Mouse (Mus musculus): Measurements from ENCODE around the gene Ccdc142. TPM values are rescaled to one million over a fixed set of nuclear protein-coding genes. Genes with fewer than 3 reads are reported as not detected.

Ccdc142 gene
- polyA plus RNA-seq, 1 experiment, result 2.0 TPM

GRCm38 (mm10) chr6:83083497-83083896 lies 17.9 kb upstream of the Ccdc142 start:
- Histone ChIP-seq H3K4me1 (peaks cover 45% of the 10 kb centered on the region), H3K9me3 (no peaks in the 10 kb centered on the region), H3K4me3 (replicated peaks) (no peak overlapping the region), H3K27me3 (replicated peaks) (peaks cover 56% of the 10 kb centered on the region), H3K36me3 (replicated peaks; ENCODE audit: low read length) (peaks cover 32% of the 10 kb centered on the region)
- no peak for TF ChIP-seq GATA1 (IDR thresholded peaks at IDR 0.05; ENCODE audit: borderline replicate concordance, low read length)
- TF ChIP-seq FLI1 (IDR thresholded peaks at IDR 0.05; ENCODE audit: low read length), result no peak

GRCm38 (mm10) chr6:83084477-83084876 lies 16.9 kb upstream of the Ccdc142 start:
- Histone ChIP-seq H3K27me3 (replicated peaks) (peaks cover 62% of the 10 kb centered on the region), H3K36me3 (replicated peaks; ENCODE audit: low read length) (peaks cover 32% of the 10 kb centered on the region), H3K9me3 (no peaks in the 10 kb centered on the region), H3K4me1 (peaks cover 37% of the 10 kb centered on the region), H3K4me3 (replicated peaks) (no peak overlapping the region)
- no peak for TF ChIP-seq FLI1 (IDR thresholded peaks at IDR 0.05; ENCODE audit: low read length)
- no peak for TF ChIP-seq GATA1 (IDR thresholded peaks at IDR 0.05; ENCODE audit: borderline replicate concordance, low read length)

GRCm38 (mm10) chr6:83086121-83087035 lies 15.0 kb upstream of the Ccdc142 start, which contains the start of gene Lbx2:
Gene Lbx2, plus strand, starts transcription at chr6:83086367.
- H3K27me3 ChIP-seq (replicated peaks), result peaks cover 78% of the 10 kb centered on the region
- TF ChIP-seq GATA1 (IDR thresholded peaks at IDR 0.05; ENCODE audit: borderline replicate concordance, low read length) (no peak), FLI1 (IDR thresholded peaks at IDR 0.05; ENCODE audit: low read length) (no peak)

GRCm38 (mm10) chr6:83087205-83087925 lies 14.0 kb upstream of the Ccdc142 start:
- TF ChIP-seq GATA1 (IDR thresholded peaks at IDR 0.05; ENCODE audit: borderline replicate concordance, low read length) (no peak), FLI1 (IDR thresholded peaks at IDR 0.05; ENCODE audit: low read length) (no peak)
- Histone ChIP-seq H3K27me3 (replicated peaks) (peaks cover 78% of the 10 kb centered on the region), H3K4me1 (peaks cover 32% of the 10 kb centered on the region), H3K4me3 (replicated peaks) (peak overlapping the region; percentile 89), H3K9me3 (no peaks in the 10 kb centered on the region), H3K36me3 (replicated peaks; ENCODE audit: low read length) (peaks cover 6% of the 10 kb centered on the region)

More at GRCm38 (mm10) chr6:83086121-83087035, 15.0 kb upstream of the Ccdc142 start, which contains the start of gene Lbx2:
- peaks cover 31% of the 10 kb centered on the region for H3K4me1 ChIP-seq
- H3K4me3 ChIP-seq (replicated peaks), result peak within 1 kb of the TSS; percentile 89
- no peaks in the 10 kb centered on the region for H3K9me3 ChIP-seq
- peaks cover 13% of the 10 kb centered on the region for H3K36me3 ChIP-seq (replicated peaks; ENCODE audit: low read length)

GRCm38 (mm10) chr6:83087926-83088260 lies 13.5 kb upstream of the Ccdc142 start:
- peaks cover 79% of the 10 kb centered on the region for H3K27me3 ChIP-seq (replicated peaks)
- peak overlapping the region; percentile 89 for H3K4me3 ChIP-seq (replicated peaks)
- no peaks in the 10 kb centered on the region for H3K9me3 ChIP-seq
- H3K4me1 ChIP-seq, result peaks cover 38% of the 10 kb centered on the region
- H3K36me3 ChIP-seq (replicated peaks; ENCODE audit: low read length), result peaks cover under 1% of the 10 kb centered on the region
- TF ChIP-seq GATA1 (IDR thresholded peaks at IDR 0.05; ENCODE audit: borderline replicate concordance, low read length), result no peak
- TF ChIP-seq FLI1 (IDR thresholded peaks at IDR 0.05; ENCODE audit: low read length), result no peak

GRCm38 (mm10) chr6:83092416-83093127 lies 8.8 kb upstream of the Ccdc142 start:
- Histone ChIP-seq H3K27me3 (replicated peaks) (peaks cover 49% of the 10 kb centered on the region), H3K4me1 (peaks cover 29% of the 10 kb centered on the region), H3K36me3 (replicated peaks; ENCODE audit: low read length) (no peaks in the 10 kb centered on the region), H3K4me3 (replicated peaks) (peak overlapping the region; percentile 29), H3K9me3 (peaks cover 7% of the 10 kb centered on the region)
- no peak for TF ChIP-seq FLI1 (IDR thresholded peaks at IDR 0.05; ENCODE audit: low read length)

GRCm38 (mm10) chr6:83095968-83096367 lies 5.4 kb upstream of the Ccdc142 start:
- TF ChIP-seq FLI1 (IDR thresholded peaks at IDR 0.05; ENCODE audit: low read length) (no peak), GATA1 (IDR thresholded peaks at IDR 0.05; ENCODE audit: borderline replicate concordance, low read length) (no peak)
- Histone ChIP-seq H3K36me3 (replicated peaks; ENCODE audit: low read length) (no peaks in the 10 kb centered on the region), H3K27me3 (replicated peaks) (peaks cover 21% of the 10 kb centered on the region), H3K4me1 (peaks cover 28% of the 10 kb centered on the region), H3K4me3 (replicated peaks) (peak overlapping the region; percentile 1), H3K9me3 (peaks cover 7% of the 10 kb centered on the region)

- Histone ChIP-seq H3K9me3 (peaks cover 7% of the 10 kb centered on the region), H3K4me1 (peaks cover 42% of the 10 kb centered on the region), H3K27me3 (replicated peaks) (peaks cover 14% of the 10 kb centered on the region), H3K36me3 (replicated peaks; ENCODE audit: low read length) (peaks cover 6% of the 10 kb centered on the region), H3K4me3 (replicated peaks) (no peak overlapping the region)
- TF ChIP-seq GATA1 (IDR thresholded peaks at IDR 0.05; ENCODE audit: borderline replicate concordance, low read length) (no peak), FLI1 (IDR thresholded peaks at IDR 0.05; ENCODE audit: low read length) (no peak)
Measured at GRCm38 (mm10) chr6:83098411-83098810, 3.0 kb upstream of the Ccdc142 start.

GRCm38 (mm10) chr6:83101688-83102556 lies 521 bp downstream of the Ccdc142 start:
- peaks cover 33% of the 10 kb centered on the region for H3K36me3 ChIP-seq (replicated peaks; ENCODE audit: low read length)
- H3K9me3 ChIP-seq, result no peaks in the 10 kb centered on the region
- H3K4me1 ChIP-seq, result peaks cover 34% of the 10 kb centered on the region
- peaks cover 1% of the 10 kb centered on the region for H3K27me3 ChIP-seq (replicated peaks)
- peak overlapping the region; percentile 99 for H3K4me3 ChIP-seq (replicated peaks)
- TF ChIP-seq FLI1 (IDR thresholded peaks at IDR 0.05; ENCODE audit: low read length) (no peak), GATA1 (IDR thresholded peaks at IDR 0.05; ENCODE audit: borderline replicate concordance, low read length) (no peak)

Data from megakaryocyte, embryonic 14.5 days (primary cell).